Mouse (Mus musculus) gonadal fat pad, adult 2 months (tissue): ENCODE data around the gene Rsg1. TPM values are rescaled to one million over a fixed set of nuclear protein-coding genes. Genes with fewer than 3 reads are reported as not detected.

Experiments
- DNase-seq: peaks from one replicate; pipeline ENCODE4 v3.0.0-alpha.2; 2012; ENCODE audit warnings: low read depth
- polyA plus RNA-seq: library from polyadenylated mRNA; depleted of rRNA; stranded (reverse); fragments of >200 nt; gene quantifications from 2 replicates; pipeline ENCODE4 v1.2.3, GENCODE M21; 2012

Rsg1 gene
- polyA plus RNA-seq, 1 experiment = 1.2 TPM

- no peak for DNase-seq
Observed at GRCm38 (mm10) chr4:141246998-141247350, 33.2 kb downstream of the Rsg1 start.

GRCm38 (mm10) chr4:141247776-141248613 lies 34.2 kb downstream of the Rsg1 start:
- no peak for DNase-seq

DNA sequence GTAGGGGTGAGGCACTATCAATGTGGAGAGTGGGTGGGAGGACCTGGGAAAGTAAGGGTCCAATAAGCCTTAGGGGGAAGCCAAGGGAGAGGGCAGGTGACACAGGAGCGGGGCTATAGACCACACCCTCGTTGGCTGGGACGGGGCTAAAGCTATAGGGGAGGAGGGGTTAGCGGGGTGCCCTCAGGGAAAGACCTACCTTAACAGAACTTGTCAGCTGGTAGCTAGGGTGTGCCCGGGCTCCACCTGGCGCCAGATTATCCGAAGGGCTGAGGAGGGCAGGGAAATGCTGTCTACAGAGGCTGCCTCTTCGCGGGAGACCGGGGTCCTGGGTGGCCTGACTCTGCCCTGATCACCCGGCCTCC lies 34.8 kb downstream of the Rsg1 start:
- no peak for DNase-seq

GRCm38 (mm10) chr4:141249383-141249782 lies 35.6 kb downstream of the Rsg1 start:
- no peak for DNase-seq

DNA sequence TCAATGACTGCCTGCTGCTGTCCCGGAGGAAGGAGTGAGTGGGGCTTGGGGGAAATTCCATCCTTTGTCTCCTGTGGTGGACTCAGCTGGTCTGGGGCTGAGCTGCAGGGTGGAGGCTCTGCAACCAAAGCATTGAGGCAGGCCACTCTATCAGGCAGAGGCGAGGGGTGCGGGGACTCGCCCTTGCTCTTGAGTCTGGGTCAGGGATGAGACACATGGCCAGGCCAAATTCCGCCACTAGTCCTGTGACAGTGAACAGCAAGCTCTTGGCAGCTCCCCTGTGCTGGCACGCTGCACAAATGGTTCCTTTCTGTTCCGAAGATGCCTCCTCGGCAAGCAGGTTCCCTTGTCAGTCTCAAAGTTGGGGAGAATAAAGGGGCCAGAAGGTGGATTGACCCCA lies 37.3 kb downstream of the Rsg1 start:
- DNase-seq = no peak

- DNase-seq = no peak
Observed at GRCm38 (mm10) chr4:141252641-141253040, 38.9 kb downstream of the Rsg1 start.

GRCm38 (mm10) chr4:141254234-141254633 lies 40.5 kb downstream of the Rsg1 start:
- no peak for DNase-seq

DNA sequence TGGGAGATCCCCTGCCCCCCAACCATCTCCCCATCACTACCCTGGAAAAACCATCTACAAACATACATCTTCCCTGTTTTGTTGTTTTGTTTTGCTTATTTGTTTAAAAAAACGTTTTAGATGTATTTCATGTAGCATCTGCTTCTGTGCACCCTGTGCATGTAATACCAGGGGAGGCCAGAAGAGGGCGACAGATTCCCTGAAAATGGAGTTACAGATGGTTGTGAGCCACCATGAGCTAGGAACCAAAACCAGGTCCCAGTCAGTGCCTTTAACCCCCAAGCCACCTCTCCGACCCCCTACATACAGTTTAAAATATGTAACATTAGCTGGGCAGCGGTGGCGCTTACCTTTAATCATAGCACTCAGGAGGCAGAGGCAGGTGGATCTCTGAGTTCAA lies 43.7 kb downstream of the Rsg1 start:
- DNase-seq = no peak

DNA sequence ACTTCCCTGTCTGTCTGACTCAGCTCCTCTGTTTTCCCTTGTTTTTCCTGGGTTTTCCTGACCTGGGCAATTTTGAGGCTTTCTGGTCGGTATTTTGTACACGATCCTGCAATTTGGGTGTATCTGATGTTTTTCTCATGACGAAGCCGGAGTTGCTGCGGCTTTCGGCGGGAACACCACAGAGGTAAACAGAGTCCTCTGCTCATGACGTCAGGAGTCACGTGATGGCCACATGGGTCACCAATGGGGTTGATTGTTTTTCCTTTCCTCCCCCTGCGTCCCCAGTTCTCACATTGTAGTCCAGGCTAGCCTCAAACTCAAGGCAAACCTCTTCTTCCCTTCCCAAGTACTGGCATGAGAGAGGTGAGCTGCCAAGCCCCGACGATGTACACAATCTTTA lies 45.7 kb downstream of the Rsg1 start:
- no peak for DNase-seq

GRCm38 (mm10) chr4:141260007-141260723 lies 46.4 kb downstream of the Rsg1 start:
- no peak for DNase-seq

GRCm38 (mm10) chr4:141262906-141263637 lies 49.3 kb downstream of the Rsg1 start:
- DNase-seq = no peak

DNA sequence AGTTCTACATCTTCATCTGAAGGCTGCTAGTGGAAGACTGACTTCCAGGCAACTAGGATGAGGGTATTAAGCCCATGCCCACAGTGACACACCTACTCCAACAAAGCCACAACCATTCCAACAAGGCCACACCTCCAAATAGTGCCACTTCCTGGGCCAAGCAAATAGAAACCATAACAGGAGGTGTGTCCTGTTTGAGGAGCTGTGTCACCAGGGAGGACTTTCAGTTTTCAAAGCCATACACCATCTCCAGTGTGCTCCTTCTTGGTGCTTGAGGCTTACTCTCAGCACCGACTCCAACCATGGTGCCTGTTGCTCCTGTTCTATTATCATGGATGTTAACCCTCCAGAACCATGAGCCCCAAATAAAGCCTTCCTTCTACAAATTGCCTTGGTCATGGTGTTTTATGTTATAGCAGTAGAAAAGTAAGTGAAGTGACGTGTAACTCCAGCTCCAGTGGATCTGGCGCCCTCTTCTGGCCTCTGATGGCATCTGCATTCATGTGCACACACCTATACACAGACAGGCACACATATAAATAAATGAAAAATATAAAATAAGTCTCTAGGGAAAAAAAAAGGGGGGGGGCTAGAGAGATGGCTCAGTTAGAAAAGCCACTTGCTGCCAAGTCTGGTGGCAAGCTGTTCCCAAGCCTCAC lies 52.4 kb downstream of the Rsg1 start:
- DNase-seq = no peak

DNA sequence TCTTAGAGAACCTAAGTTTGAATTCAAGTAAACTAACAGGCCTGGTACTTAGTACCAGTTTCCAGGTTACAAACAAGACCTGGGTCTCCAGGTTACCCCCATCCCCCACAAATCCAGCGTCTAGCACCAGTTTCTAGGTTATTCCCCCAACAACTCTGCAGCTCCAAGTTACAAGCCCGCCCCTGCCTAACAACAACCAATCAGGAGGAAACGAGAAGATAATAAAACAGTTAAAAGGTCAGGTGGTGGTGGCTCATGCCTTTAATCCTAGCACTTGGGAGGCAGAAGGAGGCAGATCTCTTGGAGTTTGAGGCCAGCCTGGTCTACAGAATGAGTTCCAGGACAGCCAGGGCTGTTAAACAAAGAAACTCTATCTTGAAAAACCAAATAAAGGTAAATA lies 53.5 kb downstream of the Rsg1 start:
- no peak for DNase-seq

DNA sequence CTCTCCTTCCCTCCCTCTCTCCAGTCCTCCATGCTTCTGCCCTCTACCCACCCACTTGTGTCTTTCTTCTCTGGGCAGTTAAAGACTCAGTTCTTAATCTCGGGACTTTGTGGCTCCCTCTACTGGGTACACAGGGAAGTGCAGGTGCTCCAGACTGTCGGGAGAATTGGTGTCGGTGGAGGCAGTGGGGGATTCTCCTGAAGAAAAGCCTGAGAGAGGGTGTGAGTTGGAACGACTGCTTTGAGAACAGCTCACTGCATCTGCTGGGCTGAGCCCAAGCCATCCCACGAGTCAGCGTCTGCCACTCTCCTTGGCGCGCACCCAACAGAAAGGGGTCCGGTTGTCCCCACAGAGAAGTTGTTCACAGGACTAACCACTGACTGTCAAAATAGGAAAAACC lies 54.1 kb downstream of the Rsg1 start:
- DNase-seq = no peak

DNA sequence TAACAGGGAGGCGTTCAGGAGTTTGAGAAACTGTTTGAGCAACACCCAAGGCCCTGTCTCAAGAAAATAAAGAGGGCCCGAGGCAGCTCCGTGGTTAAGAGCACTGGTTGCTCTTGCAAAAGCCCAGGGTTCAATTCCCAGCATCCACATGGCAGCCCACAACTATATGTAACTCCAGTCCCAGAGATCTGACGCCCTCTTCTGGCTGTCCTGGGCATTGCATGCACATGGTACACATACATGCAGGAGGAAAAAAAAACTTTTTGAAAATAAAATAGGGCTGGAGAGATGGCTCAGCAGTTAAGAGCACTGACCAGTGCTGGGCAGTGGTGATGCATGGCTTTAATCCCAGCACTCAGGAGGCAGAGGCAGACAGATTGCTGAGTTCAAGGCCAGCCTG lies 54.6 kb downstream of the Rsg1 start:
- DNase-seq = no peak

DNA sequence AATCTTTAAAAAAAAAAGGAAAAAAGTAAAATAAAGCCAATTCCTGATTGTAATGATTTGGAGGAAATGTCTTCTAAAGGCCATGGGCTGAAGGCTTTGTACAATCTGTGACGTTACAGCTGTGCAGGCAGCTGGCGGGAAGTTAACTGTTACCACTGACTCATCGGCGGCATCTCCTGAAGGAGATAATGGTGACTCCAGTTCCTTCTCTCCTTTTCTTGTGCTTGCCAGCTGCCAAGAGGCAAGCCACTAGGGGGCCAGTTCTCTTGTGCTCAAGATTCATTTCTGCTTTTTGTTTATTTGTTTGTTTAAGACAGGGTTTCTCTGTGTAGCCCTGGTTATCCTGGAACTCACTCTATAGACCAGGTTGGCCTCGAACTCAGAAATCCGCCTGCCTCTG lies 55.3 kb downstream of the Rsg1 start:
- DNase-seq = no peak

DNA sequence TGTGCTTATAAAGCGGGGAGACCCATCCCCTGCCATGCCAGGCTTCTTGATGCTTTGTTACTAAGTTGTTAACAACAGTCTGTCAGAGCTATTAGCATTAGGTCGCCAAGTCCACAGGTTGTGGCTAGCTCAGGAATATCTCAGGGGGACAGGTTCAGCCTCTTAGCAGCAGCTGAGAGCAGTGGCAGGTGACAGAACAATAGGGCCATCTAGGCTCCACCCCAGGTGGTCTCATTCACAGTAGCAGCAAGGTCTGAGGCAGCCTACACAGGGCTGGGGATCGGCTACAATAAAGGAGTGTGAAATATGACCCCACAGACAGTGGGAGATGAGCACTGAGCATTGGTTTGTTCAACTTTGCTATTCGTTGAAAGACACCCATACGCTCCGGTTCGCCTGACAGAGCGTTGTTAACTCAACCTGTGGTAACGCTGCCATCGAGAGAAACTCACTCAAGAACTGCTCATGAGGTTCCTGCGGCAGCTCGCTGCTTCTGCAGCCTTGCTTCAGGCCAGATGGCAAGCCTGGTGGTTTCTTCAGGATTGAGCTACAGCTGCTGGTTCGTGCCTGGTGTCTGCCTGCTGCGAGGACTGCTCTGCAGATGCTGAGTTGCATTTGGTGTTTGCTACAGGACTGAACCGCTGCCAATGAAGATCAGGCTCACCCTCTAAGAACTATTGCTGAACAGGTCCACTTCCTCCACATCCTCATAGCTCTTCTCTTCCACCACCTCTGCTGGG lies 56.6 kb downstream of the Rsg1 start:
- DNase-seq = no peak

DNA sequence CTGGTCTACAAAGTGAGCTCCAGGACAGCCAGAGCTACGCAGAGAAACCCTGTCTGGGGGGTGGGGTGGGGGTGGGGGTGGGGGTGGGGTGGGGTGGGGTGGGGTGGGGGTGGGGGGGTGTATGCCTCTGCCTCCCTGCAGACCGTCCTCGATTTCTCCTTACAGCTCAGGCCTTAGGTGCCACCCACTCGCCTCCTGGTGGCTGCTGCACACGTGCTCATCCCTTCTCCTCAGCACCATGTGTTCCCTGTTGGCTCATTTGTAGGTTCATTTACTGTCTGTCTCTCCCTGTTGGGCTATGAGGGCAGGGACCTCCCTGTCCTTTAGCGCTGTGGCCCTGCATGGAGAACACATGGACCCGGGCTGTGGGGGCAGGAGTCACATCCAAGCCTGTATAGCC lies 57.5 kb downstream of the Rsg1 start:
- no peak for DNase-seq

DNA sequence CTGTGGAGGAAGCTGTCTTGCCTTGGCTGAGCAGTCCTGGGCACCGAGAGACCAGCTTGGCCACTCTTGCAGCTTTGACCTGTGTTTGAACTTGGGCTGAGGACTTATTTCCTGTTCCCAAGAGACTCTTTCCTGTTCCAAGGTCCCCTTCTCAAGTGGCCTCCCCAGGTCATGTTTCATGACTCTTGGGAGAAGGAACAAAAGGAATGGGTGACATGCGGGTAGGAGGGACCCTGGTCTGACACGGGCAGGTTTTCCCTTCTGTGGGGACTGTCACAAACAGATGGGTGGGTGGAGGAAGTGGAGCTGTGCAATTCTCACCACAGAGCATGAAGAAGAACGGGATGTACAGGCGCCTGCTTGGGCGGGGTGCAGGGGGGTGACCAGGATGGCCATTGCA lies 58.0 kb downstream of the Rsg1 start:
- no peak for DNase-seq

- DNase-seq = no peak
Observed at GRCm38 (mm10) chr4:141272878-141273277, 59.1 kb downstream of the Rsg1 start.

- no peak for DNase-seq
Observed at GRCm38 (mm10) chr4:141273296-141273695, 59.5 kb downstream of the Rsg1 start.
